Mouse (Mus musculus) right cerebral cortex, adult 2 months (tissue): ENCODE measurements at regions not wholly inside any gene's neighbourhood (a gene's known extent, or its start where the extent isn't known, plus 50 kb on each side); places are given as distances from the start of the nearest gene placed in this dataset.

ENCODE experiments used
- DNase-seq, 2 experiments: peaks; one replicate each; pipeline ENCODE4 v3.0.0; 2021 to 2022; ENCODE audit warnings: low spot score in 2 of 2

- no peak for DNase-seq
Measured at GRCm38 (mm10) chr9:24833766-24834165, 59.7 kb upstream of the Tbx20 start.

- no peak for DNase-seq
Measured at GRCm38 (mm10) chr9:24848210-24848609, 74.1 kb upstream of the Tbx20 start.

DNA sequence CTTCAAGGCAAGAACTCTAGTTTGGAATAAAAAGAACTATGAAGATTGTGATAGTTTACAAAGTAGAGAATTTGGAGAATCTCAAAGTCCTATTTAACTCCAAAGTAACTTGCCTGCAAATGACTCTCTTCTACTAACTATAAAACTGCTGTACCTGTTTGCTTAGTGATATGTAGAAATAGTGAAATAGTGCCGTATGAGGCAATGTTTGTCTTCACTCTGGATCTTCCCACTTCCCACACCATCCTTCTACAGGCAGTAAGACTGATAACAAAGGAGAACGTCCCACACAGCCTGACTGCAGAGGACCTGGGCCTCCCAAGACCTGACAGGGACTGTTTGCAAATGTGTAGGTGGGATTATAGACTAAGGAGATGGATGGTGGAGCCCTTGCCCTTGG lies 85.4 kb upstream of the Tbx20 start:
- DNase-seq: no peak

GRCm38 (mm10) chr9:24866390-24867173 lies 92.5 kb upstream of the Tbx20 start:
- no peak for DNase-seq

GRCm38 (mm10) chr9:24868746-24869145 lies 94.6 kb upstream of the Tbx20 start:
- DNase-seq: no peak

- no peak for DNase-seq
Measured at GRCm38 (mm10) chr9:24874434-24875143, 100.5 kb upstream of the Tbx20 start.

DNA sequence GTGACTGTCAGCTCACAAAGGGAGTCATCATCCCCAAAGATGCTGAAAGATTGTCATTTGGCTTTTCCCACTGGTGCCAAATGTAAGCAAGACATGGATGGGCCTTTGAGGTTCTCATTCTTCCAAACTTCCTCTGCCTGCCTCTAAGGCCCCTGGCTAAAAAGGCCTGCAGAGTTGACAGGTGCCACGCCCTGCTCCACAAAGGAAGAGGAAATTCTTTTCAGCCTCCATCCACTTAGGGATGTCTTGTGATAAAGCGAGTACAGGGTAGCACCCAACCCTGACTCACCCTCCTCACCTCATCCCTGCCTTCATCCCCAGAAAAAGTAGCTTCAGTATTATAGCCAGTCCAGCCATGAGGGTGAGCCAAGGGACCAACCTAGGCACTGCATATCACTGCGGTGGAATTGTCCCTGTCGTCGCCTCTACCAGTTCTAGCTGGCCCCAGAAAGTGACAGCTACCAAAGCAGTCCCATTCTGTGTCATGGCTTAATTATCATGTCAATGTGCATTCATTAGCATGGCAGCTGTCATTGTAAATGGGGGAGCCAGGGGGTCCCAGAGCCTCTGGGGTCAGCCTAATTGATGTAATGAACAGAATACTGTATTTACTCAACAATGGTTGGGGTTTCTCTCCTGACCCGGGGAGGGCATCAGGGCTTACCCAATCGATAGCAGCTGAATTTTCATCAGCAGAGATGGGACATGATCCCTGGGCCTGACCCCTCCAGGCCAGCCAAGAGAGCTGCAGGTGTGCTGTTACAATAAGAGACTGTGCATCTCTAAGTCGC lies 104.5 kb upstream of the Tbx20 start:
- no peak for DNase-seq

DNA sequence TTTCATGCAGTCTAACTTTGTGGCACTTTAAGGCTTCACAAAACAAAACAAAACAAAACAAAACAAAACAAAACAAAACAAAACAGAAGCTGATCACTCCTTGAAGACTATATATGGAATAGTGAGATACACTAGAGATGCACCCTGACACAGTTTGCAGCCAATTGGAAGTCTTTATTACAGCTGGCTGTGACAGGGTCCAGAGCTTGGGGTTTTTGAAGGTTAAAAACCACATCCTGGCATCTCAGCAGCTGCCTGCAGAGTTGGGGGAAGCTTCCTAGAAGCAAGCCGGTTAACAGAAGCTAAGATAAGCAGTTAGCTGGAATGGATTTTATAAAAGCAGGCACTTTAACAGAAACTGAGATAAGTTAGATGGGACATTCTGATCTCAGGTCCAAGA lies 105.6 kb upstream of the Tbx20 start:
- no peak for DNase-seq

- DNase-seq: no peak
Measured at GRCm38 (mm10) chr9:24884011-24884410, 109.9 kb upstream of the Tbx20 start.

DNA sequence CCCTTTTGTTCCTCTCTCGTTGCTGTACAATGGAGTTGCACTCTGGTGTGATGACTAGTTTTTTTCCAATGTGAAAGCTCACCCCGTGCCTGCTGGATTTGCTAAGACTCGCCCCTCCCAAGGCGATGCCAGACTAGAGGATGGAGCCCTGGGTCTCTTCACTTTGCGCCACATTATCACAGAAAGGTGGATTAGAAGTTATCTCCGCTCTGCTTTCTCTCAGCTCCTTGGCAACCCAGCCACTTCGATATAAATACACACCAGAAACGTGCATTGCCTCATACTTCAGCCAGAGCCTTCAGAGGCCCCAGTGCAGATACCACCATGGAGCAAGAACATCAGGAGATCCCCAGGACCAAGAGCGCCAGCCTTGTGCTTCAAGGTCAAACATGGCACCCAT lies 114.2 kb upstream of the Tbx20 start:
- DNase-seq: no peak

- no peak for DNase-seq
Measured at GRCm38 (mm10) chr9:24896498-24897261, 122.6 kb upstream of the Tbx20 start.

DNA sequence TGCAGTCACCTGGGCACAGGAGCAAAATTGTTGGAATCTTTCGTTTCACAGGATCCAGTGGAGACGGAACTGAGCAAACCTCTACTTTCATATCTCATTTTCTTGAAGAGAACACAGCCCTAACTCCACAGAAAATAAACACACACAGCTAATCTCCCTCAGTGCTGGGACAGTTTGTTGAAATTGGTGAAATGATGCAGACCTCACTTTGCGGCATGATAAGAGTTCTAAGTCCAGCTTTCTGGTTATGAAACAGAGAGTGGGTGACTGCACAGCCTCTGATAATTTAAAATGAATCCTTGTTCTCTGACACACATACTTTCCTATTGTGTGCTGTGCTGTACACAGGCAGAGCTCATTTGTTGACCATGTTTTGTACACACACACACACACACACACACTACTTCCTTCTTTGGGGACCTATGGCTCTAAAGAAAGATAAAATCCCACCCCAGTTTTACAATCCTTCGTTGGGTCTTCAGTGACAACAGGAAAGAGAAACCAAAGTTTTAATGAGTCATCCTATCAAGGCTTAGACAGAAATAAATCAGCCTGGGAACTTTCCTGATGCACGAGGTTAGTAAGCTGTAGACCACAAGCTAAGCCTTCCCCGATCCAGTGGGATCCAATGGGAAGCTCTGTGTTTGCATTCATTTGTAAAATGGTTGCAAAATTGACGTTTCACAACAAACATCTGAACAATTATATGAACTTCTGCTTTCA lies 125.3 kb upstream of the Tbx20 start:
- DNase-seq: no peak

- DNase-seq: no peak
Measured at GRCm38 (mm10) chr9:24903706-24904105, 129.6 kb upstream of the Tbx20 start.

GRCm38 (mm10) chr9:24909086-24909979 lies 135.2 kb upstream of the Tbx20 start:
- peak; percentile 31 to 32 for DNase-seq

DNA sequence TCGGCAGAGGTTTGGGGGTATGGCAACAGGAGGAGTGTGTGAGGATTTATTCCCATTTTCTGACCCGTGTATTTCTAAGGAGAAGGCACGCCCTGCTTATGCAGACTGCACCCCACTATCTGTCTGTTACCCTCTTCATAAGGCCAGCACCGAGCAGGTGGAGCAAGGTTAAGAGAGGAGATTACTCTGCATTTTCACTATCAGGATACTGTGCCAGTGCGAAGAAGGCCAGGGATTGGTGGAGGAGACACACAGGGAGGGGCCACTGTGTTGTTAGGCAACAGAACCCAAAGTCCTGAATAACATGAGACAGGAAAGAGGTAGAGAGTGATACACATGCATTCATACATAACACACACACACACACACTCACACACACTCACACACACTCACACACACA lies 136.6 kb upstream of the Tbx20 start:
- no peak for DNase-seq

GRCm38 (mm10) chr9:24920031-24920445 lies 145.9 kb upstream of the Tbx20 start:
- DNase-seq: no peak

GRCm38 (mm10) chr9:24922051-24922860 lies 148.2 kb upstream of the Tbx20 start:
- DNase-seq: no peak

DNA sequence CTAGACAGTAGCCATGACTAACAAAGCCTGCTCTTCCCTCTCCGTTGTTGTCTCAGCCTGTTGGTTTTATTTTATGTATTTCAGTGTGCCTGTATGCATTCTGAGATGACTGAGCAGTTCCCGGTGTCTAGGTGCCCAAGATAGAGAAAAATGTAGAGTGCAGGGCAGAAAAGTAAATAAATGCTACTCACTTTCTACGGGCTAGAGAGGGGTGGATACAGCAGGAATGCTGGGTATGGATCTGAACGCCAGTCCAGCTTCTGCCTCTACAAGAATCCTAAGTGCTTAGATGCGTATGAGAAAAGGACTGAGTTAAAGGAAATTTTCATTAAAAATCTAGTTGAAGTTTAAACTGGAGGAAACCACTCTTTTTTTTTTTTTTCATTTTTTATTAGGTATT lies 149.4 kb upstream of the Tbx20 start:
- no peak for DNase-seq

DNA sequence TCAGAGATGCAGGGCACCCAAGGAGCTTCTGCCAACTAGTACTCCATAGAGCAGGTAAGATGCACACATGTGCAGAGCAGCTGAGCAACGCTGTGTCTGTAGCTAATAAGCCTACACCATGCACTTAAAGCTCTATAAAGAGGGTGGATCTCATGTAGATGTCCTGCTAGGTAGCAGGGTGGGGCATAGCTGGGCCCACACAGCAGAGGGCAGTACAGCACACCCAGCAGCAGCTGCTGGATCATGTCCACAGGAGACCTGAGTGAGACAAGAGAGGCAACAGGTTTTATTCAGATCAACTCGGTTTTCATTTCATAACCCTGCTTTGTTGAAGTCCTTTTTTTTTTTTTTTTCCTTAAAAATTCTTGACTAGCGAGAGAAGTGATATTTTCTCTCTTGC lies 151.5 kb upstream of the Gm10181 start:
- DNase-seq: no peak
